Mouse (Mus musculus) lung, embryonic 14.5 days (tissue): ENCODE results near the gene Shank2. TPM values are rescaled to one million over a fixed set of nuclear protein-coding genes. Genes with fewer than 3 reads are reported as not detected.
A peak's percentile ranks its signal among the peaks of the same experiment; 100 is the strongest.

Source experiments
- ATAC-seq: fragments of 200-750 bp; cut with Nextera tagmentation; 2 replicates; pipeline ENCODE4 v1.8.0; 2017; ENCODE audit warnings: mild to moderate bottlenecking, moderate TSS enrichment, moderate library complexity; ENCODE audit not compliant: insufficient read depth
- DNase-seq: peaks from one replicate; pipeline ENCODE4 v3.0.0-alpha.2; 2015
- H3K27ac ChIP-seq: fragments of 300-500 bp; sonication (generic); 2 replicates; pipeline ENCODE4 v1.5.1; 2014; ENCODE audit warnings: low read depth, mild to moderate bottlenecking, moderate library complexity
- H3K27me3 ChIP-seq: fragments of 300-500 bp; sonication (generic); 2 replicates; pipeline ENCODE4 v1.6.1; 2014; ENCODE audit warnings: low read length, control low read depth; ENCODE audit not compliant: insufficient read depth
- H3K36me3 ChIP-seq: fragments of 300-500 bp; sonication (generic); 2 replicates; pipeline ENCODE4 v1.6.1; 2014; ENCODE audit warnings: control low read depth; ENCODE audit not compliant: insufficient read depth
- H3K4me1 ChIP-seq: fragments of 300-500 bp; sonication (generic); 2 replicates; pipeline ENCODE4 v1.6.1; 2014; ENCODE audit warnings: antibody characterized with exemption, control low read depth; ENCODE audit not compliant: insufficient read depth
- H3K4me2 ChIP-seq: fragments of 300-500 bp; sonication (generic); 2 replicates; pipeline ENCODE4 v1.6.1; 2014; ENCODE audit warnings: mild to moderate bottlenecking
- H3K4me3 ChIP-seq: fragments of 300-500 bp; sonication (generic); 2 replicates; pipeline ENCODE4 v1.5.1; 2014; ENCODE audit warnings: low read depth, low read length
- H3K9ac ChIP-seq: fragments of 300-500 bp; sonication (generic); 2 replicates; pipeline ENCODE4 v1.6.1; 2014
- H3K9me3 ChIP-seq: fragments of 300-500 bp; sonication (generic); 2 replicates; pipeline ENCODE4 v1.6.1; 2016; ENCODE audit warnings: low read depth, low read length, control low read depth
- CTCF ChIP-seq: IDR thresholded peaks from 2 replicates; pipeline ENCODE4 v1.5.1; 2016; ENCODE audit warnings: antibody characterized with exemption, low read depth
- WGBS: fragments of 180-500 bp; shearing (Covaris S2); extraction: QIAGEN DNeasy Blood & Tissue Kit; methylation state at CpG from one replicate; pipeline ENCODE4 v1.1.7; 2014; 5-methylcytosine and 5-hydroxymethylcytosine counted together
- polyA plus RNA-seq: library from polyadenylated mRNA; unstranded; fragments of >200 nt; fragmentation: Nextera tagmentation; extraction: Ambion mirVana; gene quantifications from 2 replicates; pipeline ENCODE4 v1.2.1, GENCODE M21; 2014

Gene Shank2
- polyA plus RNA-seq, 1 experiment from 2014 or later: 2.1 TPM

DNA sequence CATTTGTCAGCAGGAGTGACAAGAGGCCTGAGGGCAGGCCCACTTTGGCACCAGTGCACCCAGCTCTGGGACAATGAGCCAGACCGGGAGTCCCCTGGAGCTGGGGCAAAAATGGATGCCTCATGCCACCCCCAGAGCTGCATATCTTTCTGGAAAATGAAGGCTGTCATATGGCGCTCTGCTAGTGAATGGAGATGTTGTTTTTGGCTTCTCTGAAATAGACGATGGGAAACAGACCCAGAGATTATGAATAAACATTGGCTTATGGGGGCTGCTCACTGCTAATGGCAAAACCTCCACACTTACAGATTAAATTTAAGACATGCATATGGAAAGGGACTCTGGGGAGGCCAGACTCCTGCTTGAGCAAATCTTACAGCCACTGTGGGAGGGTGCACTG lies 202.6 kb downstream of the Shank2 start:
- 62% methylated on average over 3 of the region's 3 CpGs for WGBS
- Histone ChIP-seq H3K36me3 (no peaks in the 10 kb centered on the region), H3K27ac (no peak overlapping the region), H3K4me3 (no peak overlapping the region), H3K9me3 (no peaks in the 10 kb centered on the region), H3K4me1 (no peaks in the 10 kb centered on the region), H3K27me3 (no peaks in the 10 kb centered on the region), H3K4me2 (no peak overlapping the region), H3K9ac (no peak overlapping the region)
- ATAC-seq: no peak
- DNase-seq: no peak
- no peak for TF ChIP-seq CTCF

DNA sequence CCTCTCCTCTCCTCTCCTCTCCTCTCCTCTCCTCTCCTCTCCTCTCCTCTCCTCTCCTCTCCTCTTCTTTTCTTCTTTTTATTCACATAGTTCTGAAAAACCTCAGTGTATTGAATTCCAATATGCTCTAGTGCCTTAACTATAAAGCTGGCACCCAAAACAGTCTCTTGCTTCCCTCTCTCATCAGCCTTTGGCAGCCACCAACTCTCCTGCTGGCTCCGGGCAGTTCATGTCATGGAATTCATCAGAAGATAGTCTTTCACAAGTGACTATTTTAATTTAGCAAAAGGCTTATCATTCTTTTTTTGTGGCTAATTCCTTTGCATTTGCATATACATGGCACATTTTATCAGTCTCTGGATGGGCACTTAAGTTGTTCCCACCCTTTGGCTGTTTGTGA lies 203.4 kb downstream of the Shank2 start:
- Histone ChIP-seq H3K9ac (no peak overlapping the region), H3K4me1 (no peaks in the 10 kb centered on the region), H3K9me3 (no peaks in the 10 kb centered on the region), H3K4me2 (no peak overlapping the region), H3K27me3 (no peaks in the 10 kb centered on the region), H3K36me3 (no peaks in the 10 kb centered on the region), H3K27ac (no peak overlapping the region), H3K4me3 (no peak overlapping the region)
- ATAC-seq (no peak), DNase-seq (no peak)
- TF ChIP-seq CTCF: no peak
- WGBS: 81% methylated on average over 1 of the region's 1 CpGs

DNA sequence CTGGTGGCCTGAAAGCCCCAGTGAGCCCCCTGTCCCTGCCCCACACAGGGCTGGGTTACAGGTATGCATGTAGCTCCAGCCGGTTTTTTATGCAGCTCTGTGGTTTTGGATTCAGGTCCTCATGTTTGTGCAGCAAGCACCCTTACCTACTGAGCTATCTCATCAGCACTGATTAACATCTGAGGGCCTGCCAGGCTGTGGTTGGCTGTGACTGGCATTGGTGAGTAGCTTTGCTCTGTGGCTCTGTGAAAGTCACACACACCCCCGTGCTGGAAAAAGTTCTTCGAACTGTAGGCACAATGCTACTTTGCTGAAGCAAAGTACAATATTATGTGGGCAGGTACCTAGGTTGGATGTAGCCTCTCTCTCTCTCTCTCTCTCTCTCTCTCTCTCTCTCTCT lies 204.1 kb downstream of the Shank2 start:
- no peak for TF ChIP-seq CTCF
- Histone ChIP-seq H3K27me3 (no peaks in the 10 kb centered on the region), H3K36me3 (no peaks in the 10 kb centered on the region), H3K9me3 (no peaks in the 10 kb centered on the region), H3K4me1 (no peaks in the 10 kb centered on the region), H3K9ac (no peak overlapping the region), H3K27ac (no peak overlapping the region), H3K4me3 (no peak overlapping the region), H3K4me2 (no peak overlapping the region)
- 78% methylated on average over 3 of the region's 3 CpGs for WGBS
- no peak for DNase-seq
- no peak for ATAC-seq

DNA sequence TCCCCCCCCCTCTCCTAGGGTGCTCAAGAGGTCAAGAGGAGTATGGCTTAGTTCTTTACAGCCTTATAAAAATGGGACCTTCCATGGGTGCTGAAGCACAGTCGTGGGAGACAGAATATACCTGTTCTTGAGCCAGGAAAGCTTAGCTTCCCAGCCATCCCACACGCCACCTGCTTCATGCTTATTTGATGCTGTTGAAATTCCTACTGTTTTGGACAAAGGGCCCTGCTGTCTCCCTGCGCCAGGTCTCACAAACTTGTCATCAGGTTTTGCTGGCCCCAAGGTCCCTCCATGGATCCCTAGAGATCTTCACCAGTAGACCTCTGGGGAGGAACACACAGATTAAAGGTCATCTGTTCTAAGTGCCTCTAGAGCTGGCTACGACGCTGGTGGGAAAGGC lies 204.5 kb downstream of the Shank2 start:
- Histone ChIP-seq H3K9ac (no peak overlapping the region), H3K27ac (no peak overlapping the region), H3K4me1 (no peaks in the 10 kb centered on the region), H3K36me3 (no peaks in the 10 kb centered on the region), H3K9me3 (no peaks in the 10 kb centered on the region), H3K27me3 (no peaks in the 10 kb centered on the region), H3K4me3 (no peak overlapping the region), H3K4me2 (no peak overlapping the region)
- DNase-seq (no peak), ATAC-seq (no peak)
- no peak for TF ChIP-seq CTCF
- 63% methylated on average over 5 of the region's 5 CpGs for WGBS

DNA sequence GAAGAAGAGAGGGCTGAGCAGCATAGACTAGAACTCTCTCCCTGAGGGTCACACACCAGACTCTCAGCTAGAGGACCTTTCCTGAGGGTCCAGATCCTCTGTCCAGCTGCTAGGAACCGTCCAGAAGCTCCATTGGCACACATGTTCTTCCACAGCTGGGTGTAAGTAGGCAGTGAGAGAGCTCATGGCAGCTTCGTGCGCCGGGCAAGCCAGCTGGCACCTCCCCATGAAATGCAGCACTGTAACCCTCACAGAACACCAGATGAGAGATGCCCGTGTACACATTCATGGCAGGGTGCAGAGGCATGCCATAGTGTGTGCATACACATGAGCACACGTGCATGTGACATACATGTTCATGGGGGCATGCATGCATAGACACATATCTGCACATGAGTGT lies 205.4 kb downstream of the Shank2 start:
- TF ChIP-seq CTCF: no peak
- Histone ChIP-seq H3K36me3 (no peaks in the 10 kb centered on the region), H3K27ac (no peak overlapping the region), H3K4me3 (no peak overlapping the region), H3K27me3 (no peaks in the 10 kb centered on the region), H3K9ac (no peak overlapping the region), H3K9me3 (no peaks in the 10 kb centered on the region), H3K4me1 (no peaks in the 10 kb centered on the region), H3K4me2 (no peak overlapping the region)
- no peak for DNase-seq
- 81% methylated on average over 6 of the region's 6 CpGs for WGBS
- no peak for ATAC-seq

DNA sequence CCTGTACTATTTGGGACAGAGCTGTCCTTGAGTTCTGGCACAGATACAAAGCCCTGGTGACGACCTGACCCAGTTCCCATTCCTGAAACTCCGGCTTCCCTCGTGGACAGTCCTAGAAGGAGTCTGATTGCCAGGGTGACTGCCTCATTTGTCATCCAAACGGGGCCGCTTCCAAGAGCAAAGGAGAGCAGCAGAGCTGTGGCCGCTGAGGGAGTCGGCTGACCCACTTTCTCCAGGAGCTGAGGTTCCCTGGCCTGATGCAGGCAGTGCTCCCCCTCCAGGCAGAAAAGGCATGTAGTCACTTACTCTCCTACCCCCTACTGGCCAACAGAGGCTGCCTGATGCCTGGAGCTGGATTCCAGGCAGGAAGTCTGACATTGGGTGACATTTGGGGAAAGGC lies 206.1 kb downstream of the Shank2 start:
- Histone ChIP-seq H3K27me3 (no peaks in the 10 kb centered on the region), H3K4me1 (no peaks in the 10 kb centered on the region), H3K36me3 (no peaks in the 10 kb centered on the region), H3K9me3 (no peaks in the 10 kb centered on the region), H3K9ac (no peak overlapping the region), H3K4me3 (no peak overlapping the region), H3K4me2 (no peak overlapping the region), H3K27ac (no peak overlapping the region)
- ATAC-seq (peak; percentile 21; the same call in 1 of the 2 replicates), DNase-seq (peak; percentile 37)
- 18% methylated on average over 7 of the region's 7 CpGs for WGBS
- TF ChIP-seq CTCF: peak; percentile 78

DNA sequence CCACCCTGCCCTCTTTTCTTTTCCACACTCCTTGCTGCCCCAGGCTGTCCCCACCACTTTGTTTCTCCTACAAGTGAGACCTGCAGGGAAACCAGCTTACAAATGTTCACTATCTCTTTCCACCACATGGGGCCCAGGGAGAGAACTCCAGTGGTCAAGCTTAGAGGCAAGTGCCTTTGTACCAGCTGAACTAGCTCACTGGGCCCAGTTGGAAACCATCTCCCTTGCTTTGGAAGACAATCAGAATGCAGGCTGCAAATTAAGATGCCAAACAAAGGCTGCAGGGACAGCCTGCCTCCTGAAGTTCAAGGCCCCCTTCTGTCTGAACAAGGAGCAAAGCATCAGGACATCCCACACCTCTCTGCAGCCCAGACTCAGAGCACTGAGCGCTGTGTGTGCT lies 206.9 kb downstream of the Shank2 start:
- Histone ChIP-seq H3K27ac (no peak overlapping the region), H3K4me2 (no peak overlapping the region), H3K36me3 (no peaks in the 10 kb centered on the region), H3K4me3 (no peak overlapping the region), H3K27me3 (no peaks in the 10 kb centered on the region), H3K9ac (no peak overlapping the region), H3K9me3 (no peaks in the 10 kb centered on the region), H3K4me1 (no peaks in the 10 kb centered on the region)
- WGBS: 72% methylated on average over 1 of the region's 1 CpGs
- DNase-seq (no peak), ATAC-seq (no peak)
- no peak for TF ChIP-seq CTCF

DNA sequence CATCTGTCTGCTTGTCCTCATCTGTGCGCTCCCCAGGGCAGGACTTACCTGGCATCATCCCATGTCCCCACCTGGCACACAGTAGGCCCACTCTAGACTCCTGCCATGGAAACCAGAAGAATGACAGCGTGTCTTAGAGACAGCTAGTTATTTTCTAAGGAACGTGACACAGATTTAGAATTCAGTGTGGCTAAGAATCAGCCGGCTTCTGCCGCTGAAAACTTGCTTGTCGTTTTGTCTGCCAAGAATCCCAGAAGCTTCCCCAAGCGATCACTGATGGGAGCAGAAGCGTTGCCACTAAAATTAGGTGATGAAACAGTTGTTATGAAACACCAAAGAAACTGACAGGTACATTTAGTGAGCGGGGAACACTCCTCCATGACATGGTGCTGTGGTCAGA lies 208.8 kb downstream of the Shank2 start:
- no peaks in the 10 kb centered on the region for H3K9me3 ChIP-seq
- no peaks in the 10 kb centered on the region for H3K4me1 ChIP-seq
- H3K4me2 ChIP-seq: no peak overlapping the region
- H3K27me3 ChIP-seq: no peaks in the 10 kb centered on the region
- H3K4me3 ChIP-seq: no peak overlapping the region
- ATAC-seq: no peak
- DNase-seq: no peak
- H3K9ac ChIP-seq: no peak overlapping the region
- no peaks in the 10 kb centered on the region for H3K36me3 ChIP-seq
- TF ChIP-seq CTCF: no peak
- 74% methylated on average over 9 of the region's 9 CpGs for WGBS
- no peak overlapping the region for H3K27ac ChIP-seq
